Mouse (Mus musculus) liver, embryonic 15.5 days (tissue): ENCODE data around the gene Mmab. TPM values are rescaled to one million over a fixed set of nuclear protein-coding genes. Genes with fewer than 3 reads are reported as not detected.

Source experiments
- ATAC-seq: fragments of 200-750 bp; cut with Nextera tagmentation; 2 replicates; pipeline ENCODE4 v1.8.0; 2017; ENCODE audit warnings: moderate number of reproducible peaks, mild to moderate bottlenecking, moderate library complexity; ENCODE audit not compliant: insufficient read depth
- H3K27ac ChIP-seq: fragments of 300-500 bp; sonication (generic); replicated peaks from 2 replicates; pipeline ENCODE4 v1.5.1; 2015; ENCODE audit warnings: mild to moderate bottlenecking, inconsistent platforms
- H3K27me3 ChIP-seq: fragments of 300-500 bp; sonication (generic); 2 replicates; pipeline ENCODE4 v1.6.1; 2015; ENCODE audit warnings: mild to moderate bottlenecking, inconsistent platforms
- H3K36me3 ChIP-seq: fragments of 300-500 bp; sonication (generic); replicated peaks from 2 replicates; pipeline ENCODE4 v1.6.1; 2015; ENCODE audit warnings: moderate library complexity, mild to moderate bottlenecking, inconsistent platforms
- H3K4me1 ChIP-seq: fragments of 300-500 bp; sonication (generic); replicated peaks from 2 replicates; pipeline ENCODE4 v1.6.1; 2015; ENCODE audit warnings: inconsistent platforms
- H3K4me2 ChIP-seq: fragments of 300-500 bp; sonication (generic); 2 replicates; pipeline ENCODE4 v1.6.1; 2015; ENCODE audit warnings: moderate library complexity, mild to moderate bottlenecking, inconsistent platforms
- H3K4me3 ChIP-seq: fragments of 300-500 bp; sonication (generic); replicated peaks from 2 replicates; pipeline ENCODE4 v1.5.1; 2015; ENCODE audit warnings: mild to moderate bottlenecking, inconsistent platforms
- H3K9ac ChIP-seq: fragments of 300-500 bp; sonication (generic); 2 replicates; pipeline ENCODE4 v1.6.1; 2015; ENCODE audit warnings: moderate library complexity, mild to moderate bottlenecking, inconsistent platforms
- H3K9me3 ChIP-seq: fragments of 300-500 bp; sonication (generic); replicated peaks from 2 replicates; pipeline ENCODE4 v1.6.1; 2016; ENCODE audit warnings: inconsistent platforms
- WGBS: fragments of 180-500 bp; shearing (Covaris S2); methylation state at CpG from one replicate; pipeline ENCODE4 v1.1.7; 2015; ENCODE audit warnings: mixed read lengths; ENCODE audit not compliant: insufficient replicate concordance; 5-methylcytosine and 5-hydroxymethylcytosine counted together
- polyA plus RNA-seq: library from polyadenylated mRNA; unstranded; fragments of >200 nt; fragmentation: Nextera tagmentation; extraction: Ambion mirVana; gene quantifications from 2 replicates; pipeline ENCODE4 v1.2.1, GENCODE M21; 2015

Mmab gene
- polyA plus RNA-seq, 1 experiment from 2014 or later: 10.3 TPM

DNA sequence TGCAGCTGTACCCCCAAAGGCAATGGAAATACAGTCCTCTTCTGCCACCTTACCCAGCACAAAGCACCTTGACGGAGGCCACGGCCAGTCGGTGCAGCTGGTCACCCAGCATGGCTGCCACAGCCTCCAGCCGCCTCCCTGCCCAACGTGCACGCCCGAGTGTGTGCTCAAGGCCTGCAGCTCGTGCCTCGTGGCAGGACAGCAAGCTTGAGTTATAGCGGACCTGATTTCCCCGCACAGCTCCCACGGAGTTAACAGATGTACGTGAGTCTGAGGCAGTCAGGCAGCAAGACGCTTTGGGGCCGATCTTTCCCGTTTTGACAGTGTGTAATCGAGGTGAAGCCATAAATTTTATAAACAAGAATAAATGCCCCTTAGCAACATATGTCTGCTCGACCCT is 15.2 kb downstream of the Mmab start:
- H3K9ac ChIP-seq: no peak overlapping the region
- no peaks in the 10 kb centered on the region for H3K36me3 ChIP-seq
- no peak overlapping the region for H3K4me3 ChIP-seq
- no peak for ATAC-seq
- no peaks in the 10 kb centered on the region for H3K27me3 ChIP-seq
- H3K4me2 ChIP-seq: no peak overlapping the region
- H3K27ac ChIP-seq: no peak overlapping the region
- WGBS: 68% methylated on average over 18 of the region's 18 CpGs
- H3K4me1 ChIP-seq: no peaks in the 10 kb centered on the region
- H3K9me3 ChIP-seq: no peaks in the 10 kb centered on the region

DNA sequence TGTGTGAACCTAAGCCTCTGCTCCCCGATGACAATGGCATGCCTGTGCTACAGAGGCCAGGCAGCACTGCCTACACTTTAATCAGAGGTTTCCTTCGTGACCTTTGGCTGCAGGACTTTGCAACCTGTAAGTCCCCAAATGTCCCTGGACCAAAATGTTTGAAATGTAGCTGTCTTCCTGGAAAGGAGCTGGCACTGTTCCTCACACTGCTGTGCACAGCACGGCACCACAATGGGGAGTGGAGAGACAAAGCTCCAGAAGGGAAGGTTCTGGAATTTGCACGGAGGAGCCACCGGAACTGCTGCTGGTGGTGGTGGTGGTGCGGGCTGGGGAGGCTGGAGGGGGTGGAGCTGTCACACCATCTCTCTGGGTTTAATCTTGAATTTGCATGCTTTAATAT is 17.1 kb downstream of the Mmab start:
- 59% methylated on average over 6 of the region's 6 CpGs for WGBS
- Histone ChIP-seq H3K9me3 (no peaks in the 10 kb centered on the region), H3K4me3 (no peak overlapping the region), H3K9ac (no peak overlapping the region), H3K4me2 (no peak overlapping the region), H3K36me3 (no peaks in the 10 kb centered on the region), H3K27me3 (no peaks in the 10 kb centered on the region), H3K27ac (no peak overlapping the region), H3K4me1 (peaks cover 4% of the 10 kb centered on the region)
- no peak for ATAC-seq

DNA sequence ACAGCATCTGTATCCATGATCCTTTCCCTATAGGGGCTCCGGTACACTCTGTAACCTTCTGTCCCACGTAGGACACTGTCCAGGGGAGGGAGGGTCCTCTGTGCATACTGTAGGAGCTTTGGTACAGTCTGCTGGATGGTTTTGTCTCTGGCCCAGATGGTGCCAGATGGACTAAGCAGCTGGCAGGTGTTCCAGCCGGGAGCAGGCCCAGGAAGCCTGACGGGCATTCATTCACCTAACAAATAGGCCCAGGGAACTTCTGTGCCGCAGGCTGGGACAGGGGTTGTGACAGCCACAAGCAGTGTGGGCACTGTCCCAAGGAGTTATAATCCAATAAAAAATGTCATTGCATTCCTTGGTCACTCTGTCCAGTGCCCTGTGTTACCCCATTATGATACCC is 19.9 kb downstream of the Mmab start:
- Histone ChIP-seq H3K36me3 (peaks cover 15% of the 10 kb centered on the region), H3K4me3 (no peak overlapping the region), H3K9me3 (no peaks in the 10 kb centered on the region), H3K27ac (no peak overlapping the region), H3K4me2 (no peak overlapping the region), H3K27me3 (no peaks in the 10 kb centered on the region), H3K9ac (no peak overlapping the region), H3K4me1 (peaks cover 7% of the 10 kb centered on the region)
- 81% methylated on average over 5 of the region's 5 CpGs for WGBS
- ATAC-seq: no peak

DNA sequence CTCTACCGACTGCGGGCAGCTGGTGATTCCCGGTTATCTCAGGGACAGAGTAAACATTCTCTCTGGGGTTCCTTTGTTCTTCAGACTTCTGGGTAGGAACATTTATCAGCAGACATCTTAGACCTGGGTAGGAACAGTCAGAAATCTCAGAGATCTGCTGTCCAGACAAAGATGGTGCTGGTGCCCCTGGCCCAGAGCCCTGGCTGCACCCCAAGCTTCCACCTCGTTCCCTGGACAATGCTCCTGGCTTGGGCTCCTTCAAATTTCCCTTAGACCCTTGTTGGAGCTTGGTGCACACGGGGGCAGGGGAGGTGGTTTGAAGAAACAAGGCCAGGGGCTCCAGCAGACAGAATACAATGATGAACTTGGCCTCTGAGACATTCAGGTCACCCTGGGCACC is 21.3 kb downstream of the Mmab start:
- no peaks in the 10 kb centered on the region for H3K27me3 ChIP-seq
- H3K9me3 ChIP-seq: no peaks in the 10 kb centered on the region
- H3K4me1 ChIP-seq: peaks cover 7% of the 10 kb centered on the region
- WGBS: 33% methylated on average over 5 of the region's 5 CpGs
- no peak for ATAC-seq
- H3K27ac ChIP-seq: no peak overlapping the region
- H3K9ac ChIP-seq: no peak overlapping the region
- H3K4me2 ChIP-seq: peak overlapping the region; percentile 21; the same call in 1 of the 2 replicates
- no peak overlapping the region for H3K4me3 ChIP-seq
- H3K36me3 ChIP-seq: peaks cover 29% of the 10 kb centered on the region

DNA sequence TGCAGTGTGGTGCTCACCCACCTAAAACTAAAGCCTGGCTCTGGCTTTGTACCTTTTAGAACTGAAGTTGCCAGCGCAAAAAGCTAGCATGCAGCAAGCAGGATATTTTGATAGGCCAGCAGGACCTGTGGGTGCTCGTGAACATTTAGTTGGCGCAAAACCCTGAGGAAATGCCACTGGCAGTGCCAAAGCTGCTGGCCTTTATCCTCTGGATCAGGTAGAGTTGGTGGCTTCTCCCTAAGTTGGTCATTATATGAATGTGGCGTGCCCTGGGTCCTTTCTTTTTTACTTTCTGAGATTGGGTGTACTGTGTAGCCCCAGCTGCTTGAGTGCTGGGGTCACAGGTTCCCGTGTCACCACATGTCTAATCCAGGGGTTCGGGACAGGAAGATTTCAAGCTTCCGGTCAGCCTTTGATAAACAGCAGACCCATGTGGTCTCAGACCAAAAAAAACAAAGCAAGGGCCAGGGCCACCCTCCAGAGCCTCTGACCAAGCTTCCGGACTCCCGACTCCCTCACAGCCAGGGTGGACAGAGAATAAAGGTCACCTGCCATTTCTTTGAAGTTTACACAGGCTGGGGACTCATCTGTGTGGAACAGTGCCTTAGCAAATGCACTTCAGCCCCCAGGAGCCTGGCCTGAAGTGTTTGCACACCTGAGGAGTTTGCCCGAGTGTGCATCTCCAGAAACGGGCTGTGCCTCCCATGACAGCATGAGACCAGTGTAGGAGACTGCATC is 22.1 kb downstream of the Mmab start:
- Histone ChIP-seq H3K27me3 (no peaks in the 10 kb centered on the region), H3K4me1 (peaks cover 7% of the 10 kb centered on the region), H3K4me2 (peak overlapping the region; percentile 21), H3K9ac (no peak overlapping the region), H3K27ac (no peak overlapping the region; the same call in 1 of the 2 replicates), H3K36me3 (peaks cover 37% of the 10 kb centered on the region), H3K9me3 (no peaks in the 10 kb centered on the region), H3K4me3 (no peak overlapping the region)
- peak; percentile 56 for ATAC-seq
- WGBS: 60% methylated on average over 11 of the region's 11 CpGs

DNA sequence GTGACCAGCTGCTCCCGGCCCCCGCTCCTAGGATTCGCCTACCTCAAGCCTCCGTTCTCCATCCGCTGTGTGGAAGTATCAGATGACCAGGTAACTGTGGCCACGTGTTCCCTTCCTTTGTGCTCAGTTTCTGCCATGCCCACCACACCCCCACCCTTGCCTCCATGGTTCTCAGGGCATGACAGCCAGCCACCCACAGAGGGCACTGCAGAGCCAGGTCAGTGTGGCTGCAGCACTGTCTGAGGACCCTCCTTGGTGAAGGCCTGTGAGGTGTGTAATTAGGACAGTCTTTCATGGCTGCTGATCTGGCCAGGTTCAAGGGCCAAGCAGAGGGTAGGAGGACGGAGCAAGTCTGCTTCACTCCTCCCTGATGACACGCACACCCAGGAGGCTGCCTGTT is 25.3 kb downstream of the Mmab start:
- no peak overlapping the region for H3K9ac ChIP-seq
- H3K4me3 ChIP-seq: no peak overlapping the region
- ATAC-seq: no peak
- H3K4me2 ChIP-seq: no peak overlapping the region
- no peaks in the 10 kb centered on the region for H3K27me3 ChIP-seq
- no peak overlapping the region for H3K27ac ChIP-seq
- peaks cover 68% of the 10 kb centered on the region for H3K36me3 ChIP-seq
- H3K4me1 ChIP-seq: peaks cover 7% of the 10 kb centered on the region
- H3K9me3 ChIP-seq: no peaks in the 10 kb centered on the region
- WGBS: 70% methylated on average over 8 of the region's 8 CpGs

DNA sequence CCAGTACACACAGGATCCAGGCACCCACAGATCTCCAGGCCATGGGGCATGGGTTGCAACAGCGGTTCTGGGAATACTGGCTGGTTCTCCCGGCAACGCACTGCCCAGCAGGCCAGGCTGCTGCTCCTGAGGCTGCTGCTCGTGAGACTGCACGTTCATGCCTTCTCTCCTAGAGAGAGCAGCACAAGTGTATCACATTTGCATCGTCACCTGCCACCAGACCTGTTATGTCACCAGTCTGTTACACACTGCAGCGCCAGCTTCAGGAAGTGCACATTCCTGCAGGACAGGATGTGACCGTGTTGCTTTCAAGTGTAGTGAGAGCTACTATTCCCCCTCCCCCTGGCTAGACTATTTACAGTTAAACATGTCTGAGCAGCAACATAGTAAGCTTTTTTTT is 27.0 kb downstream of the Mmab start:
- WGBS: 78% methylated on average over 8 of the region's 8 CpGs
- Histone ChIP-seq H3K27ac (no peak overlapping the region), H3K9ac (no peak overlapping the region), H3K9me3 (no peaks in the 10 kb centered on the region), H3K36me3 (peaks cover 85% of the 10 kb centered on the region), H3K4me2 (no peak overlapping the region), H3K27me3 (no peaks in the 10 kb centered on the region), H3K4me1 (0 out of 2 replicates have a peak, but pooled peaks cover 3% of the 10 kb centered on the region), H3K4me3 (no peak overlapping the region)
- ATAC-seq: no peak

DNA sequence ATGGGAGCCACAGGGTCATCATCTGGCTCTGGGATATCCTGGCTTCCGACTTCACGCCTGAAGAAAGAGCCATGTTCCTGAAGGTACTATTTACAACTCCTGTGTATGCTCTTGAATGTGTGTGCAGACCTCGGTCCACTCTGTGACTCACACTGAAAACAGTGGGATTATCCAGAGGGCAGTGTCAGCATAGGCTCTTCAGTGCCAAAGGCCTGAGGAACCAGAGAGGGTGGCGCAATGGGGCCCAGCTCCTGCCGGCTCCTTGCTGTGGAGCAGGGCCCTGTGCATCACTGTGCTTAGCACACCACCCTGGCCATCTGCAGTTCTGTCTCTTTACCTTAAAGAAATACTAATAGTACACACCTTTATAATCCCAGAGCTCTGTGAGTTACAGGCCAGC is 28.3 kb downstream of the Mmab start:
- ATAC-seq: no peak

DNA sequence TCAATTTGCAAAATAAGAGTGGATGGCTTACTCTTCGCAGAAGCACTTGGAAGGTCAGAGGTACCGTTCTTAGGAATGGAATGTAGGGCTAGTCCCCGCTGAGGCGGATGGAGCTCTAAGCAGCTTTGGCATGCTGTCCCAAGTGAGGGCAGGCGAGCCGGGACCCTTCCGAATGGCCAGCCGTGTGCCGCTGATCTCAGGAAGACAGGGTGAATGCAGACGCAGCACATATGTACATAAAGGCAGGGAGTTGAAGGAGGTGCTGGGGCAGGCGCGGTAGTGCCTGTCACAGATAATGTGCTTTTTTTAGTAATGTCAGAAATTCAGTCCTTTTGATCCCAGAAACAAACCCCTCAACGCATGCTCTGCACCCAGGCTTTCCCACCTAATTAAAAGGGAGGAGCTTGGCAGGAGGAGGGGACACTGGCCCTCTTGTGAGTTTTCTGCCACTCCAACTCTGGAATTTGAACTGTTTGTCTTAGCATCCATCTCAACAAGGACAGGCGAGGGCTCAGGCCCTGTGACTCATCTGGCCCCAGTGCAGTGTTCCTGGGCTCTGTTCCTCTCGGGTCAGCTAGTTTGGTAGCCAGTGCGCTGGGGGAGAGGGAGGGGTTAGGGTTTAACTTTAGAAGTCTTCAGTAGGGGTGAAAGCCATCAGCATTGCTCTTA is 30.7 kb downstream of the Mmab start:
- H3K27ac ChIP-seq: no peak overlapping the region
- no peak; the same call in 1 of the 2 replicates for ATAC-seq

More for the DNA sequence above, 28.3 kb downstream of the Mmab start:
- 84% methylated on average over 5 of the region's 5 CpGs for WGBS
- Histone ChIP-seq H3K9ac (no peak overlapping the region), H3K9me3 (no peaks in the 10 kb centered on the region), H3K4me2 (no peak overlapping the region), H3K27ac (no peak overlapping the region), H3K4me1 (no peaks in the 10 kb centered on the region), H3K4me3 (no peak overlapping the region), H3K27me3 (no peaks in the 10 kb centered on the region), H3K36me3 (peaks cover 98% of the 10 kb centered on the region)

DNA sequence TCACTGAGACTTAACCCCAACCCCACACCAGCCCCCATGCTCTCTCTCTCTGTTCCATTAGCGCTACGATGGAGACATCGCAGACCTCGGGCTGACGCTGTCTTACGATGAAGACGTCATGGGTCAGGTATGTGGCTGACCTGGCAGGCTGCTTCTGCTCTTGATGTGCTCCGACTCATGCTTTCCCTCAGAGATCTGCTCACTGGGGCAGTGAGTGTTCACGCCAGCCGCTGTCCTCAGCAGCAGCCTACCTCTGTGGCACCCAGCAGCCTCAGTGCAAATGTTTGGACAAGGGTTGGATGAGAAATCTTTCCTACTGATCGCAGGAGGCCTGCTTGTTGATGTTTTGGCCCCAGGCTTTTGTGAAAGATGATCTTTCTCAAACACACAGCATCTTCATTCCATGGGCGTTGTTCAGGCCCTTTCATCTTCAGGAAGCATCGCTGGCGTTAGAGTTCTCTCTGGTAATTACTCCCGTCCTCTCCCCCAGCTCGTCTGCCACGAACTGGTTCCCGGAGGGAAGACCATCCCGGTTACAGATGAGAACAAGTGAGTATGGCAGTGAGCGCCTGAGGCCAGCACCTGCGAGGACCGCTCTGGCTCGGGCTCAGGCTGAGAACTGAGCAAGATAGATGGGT is 31.4 kb downstream of the Mmab start:
- no peak overlapping the region for H3K9ac ChIP-seq
- H3K27me3 ChIP-seq: no peaks in the 10 kb centered on the region
- no peaks in the 10 kb centered on the region for H3K9me3 ChIP-seq
- peaks cover 99% of the 10 kb centered on the region for H3K36me3 ChIP-seq
- no peak overlapping the region for H3K4me3 ChIP-seq
- no peak overlapping the region for H3K4me2 ChIP-seq
- WGBS: 81% methylated on average over 23 of the region's 23 CpGs
- no peak overlapping the region for H3K27ac ChIP-seq
- ATAC-seq: no peak
- H3K4me1 ChIP-seq: no peaks in the 10 kb centered on the region

More for the DNA sequence above, 30.7 kb downstream of the Mmab start:
- no peaks in the 10 kb centered on the region for H3K27me3 ChIP-seq
- H3K4me2 ChIP-seq: no peak overlapping the region
- 79% methylated on average over 16 of the region's 16 CpGs for WGBS
- no peak overlapping the region for H3K4me3 ChIP-seq
- no peaks in the 10 kb centered on the region for H3K9me3 ChIP-seq
- H3K9ac ChIP-seq: no peak overlapping the region
- no peaks in the 10 kb centered on the region for H3K4me1 ChIP-seq
- H3K36me3 ChIP-seq: peaks cover 99% of the 10 kb centered on the region

DNA sequence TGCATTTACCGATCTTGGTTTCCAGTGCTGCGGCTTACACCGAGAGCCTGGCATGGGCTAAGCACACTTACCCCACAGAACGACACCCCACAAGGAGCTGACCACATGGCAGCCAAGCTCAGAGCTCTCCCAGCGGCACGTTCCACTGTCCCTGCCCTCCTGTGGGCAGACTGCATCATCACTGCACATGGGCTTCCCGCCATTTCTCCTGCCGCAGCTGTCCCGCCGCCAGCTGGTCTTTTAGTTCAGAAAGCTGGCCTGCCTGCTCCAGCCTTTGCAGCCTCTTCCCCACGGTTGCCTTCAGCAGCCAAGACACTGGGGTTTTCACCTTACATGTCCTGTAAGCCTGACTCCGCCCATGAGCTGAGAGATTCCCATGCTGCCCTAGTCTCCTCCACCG is 33.4 kb downstream of the Mmab start:
- Histone ChIP-seq H3K36me3 (peaks cover 99% of the 10 kb centered on the region), H3K4me2 (no peak overlapping the region), H3K27me3 (no peaks in the 10 kb centered on the region), H3K4me3 (no peak overlapping the region), H3K4me1 (no peaks in the 10 kb centered on the region), H3K9ac (no peak overlapping the region), H3K27ac (no peak overlapping the region), H3K9me3 (no peaks in the 10 kb centered on the region)
- 83% methylated on average over 13 of the region's 13 CpGs for WGBS
- no peak for ATAC-seq
